Mouse (Mus musculus) colon, adult 2 months (tissue): Measurements from ENCODE around the gene Rdh16f1. TPM values are rescaled to one million over a fixed set of nuclear protein-coding genes. Genes with fewer than 3 reads are reported as not detected.

Source experiments
- polyA plus RNA-seq: library from polyadenylated mRNA; depleted of rRNA; stranded (reverse); fragments of >200 nt; gene quantifications from 2 replicates; pipeline ENCODE4 v1.2.3, GENCODE M21; 2012; rRNA removed

The Rdh16f1 gene
- 0.12 and 1.0 TPM in 2 replicates for polyA plus RNA-seq

GRCm38 (mm10) chr10:127759181-127760110, at the start of gene Rdh16f1, which contains the start of gene Rdh1:
Gene Rdh16f1, plus strand, starts transcription at chr10:127759787.
Gene Rdh1, plus strand, starts transcription at chr10:127759721.

DNA sequence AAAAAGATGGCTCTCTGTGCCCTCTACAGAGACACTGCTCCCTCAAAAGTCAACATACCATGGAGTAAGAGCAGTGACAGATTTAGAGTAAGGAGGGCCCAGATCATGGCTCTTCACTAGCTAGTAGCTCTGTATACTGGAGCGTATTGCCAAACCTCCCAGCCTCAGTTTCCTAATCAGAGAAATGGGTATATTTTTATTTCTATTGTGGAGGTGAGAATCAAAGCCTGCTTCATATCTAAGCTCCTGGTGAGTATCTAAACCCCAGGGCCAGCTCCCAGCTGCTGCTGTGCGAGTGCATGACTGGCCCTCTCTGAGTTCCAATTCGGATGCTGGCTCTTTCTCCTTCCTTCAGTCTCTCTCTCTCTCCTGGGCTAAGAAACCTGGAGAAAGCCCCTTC, 35.4 kb upstream of the Rdh16f1 start, which contains the start of gene Tac2:
Gene Tac2, plus strand, starts transcription at position 301 of the 400 bp plus-strand sequence.

GRCm38 (mm10) chr10:127739083-127739660, 20.4 kb upstream of the Rdh16f1 start, which contains the start of gene Zbtb39:
Gene Zbtb39, plus strand, starts transcription at chr10:127739538.

GRCm38 (mm10) chr10:127751548-127751947, 8.0 kb upstream of the Rdh16f1 start, which contains the start of gene Gpr182:
Gene Gpr182, minus strand, starts transcription at chr10:127751732.

GRCm38 (mm10) chr10:127776011-127776410, 16.4 kb downstream of the Rdh16f1 start, which contains the start of gene Rdh9:
Gene Rdh9, plus strand, starts transcription at chr10:127776386.

GRCm38 (mm10) chr10:127800891-127801290, 41.3 kb downstream of the Rdh16f1 start, which contains the start of gene Rdh16:
Gene Rdh16, plus strand, starts transcription at chr10:127801152.

Other genes with a start within 250 kb of the Rdh16f1 start
- gene Ndufa4l2, start 244.8 kb upstream of the Rdh16f1 start, polyA plus RNA-seq, result 8.9 and 10.9 TPM in 2 replicates
- gene Shmt2, start 237.3 kb upstream of the Rdh16f1 start, polyA plus RNA-seq, result 40.7 and 44.2 TPM in 2 replicates
- gene Nxph4, start 225.2 kb upstream of the Rdh16f1 start, polyA plus RNA-seq, result 0.10 and 0.34 TPM in 2 replicates
- gene Lrp1, start 138.6 kb upstream of the Rdh16f1 start, polyA plus RNA-seq, result 138 and 148 TPM in 2 replicates
- 65.8 and 79.3 TPM in 2 replicates for gene Stat6, start 116.8 kb upstream of the Rdh16f1 start, polyA plus RNA-seq
- 2.4 TPM in 2 replicates for gene Nemp1, start 92.9 kb upstream of the Rdh16f1 start, polyA plus RNA-seq
- gene Nab2, start 91.2 kb upstream of the Rdh16f1 start, polyA plus RNA-seq, result 14.5 and 15.4 TPM in 2 replicates
- 132 and 140 TPM in 2 replicates for gene Myo1a, start 54.6 kb upstream of the Rdh16f1 start, polyA plus RNA-seq
- not detected in 2 replicates for gene Tac2, start 35.3 kb upstream of the Rdh16f1 start, polyA plus RNA-seq
- 6.9 and 7.8 TPM in 2 replicates for gene Zbtb39, start 20.2 kb upstream of the Rdh16f1 start, polyA plus RNA-seq
- 1.7 TPM in 2 replicates for gene Gpr182, start 8.1 kb upstream of the Rdh16f1 start, polyA plus RNA-seq
- 0.21 and 0.34 TPM in 2 replicates for gene Rdh1, start 66 bp upstream of the Rdh16f1 start, polyA plus RNA-seq
- gene Rdh9, start 16.6 kb downstream of the Rdh16f1 start, polyA plus RNA-seq, result 7.8 and 13.4 TPM in 2 replicates
- gene Rdh16, start 41.4 kb downstream of the Rdh16f1 start, polyA plus RNA-seq, result 11.2 and 12.1 TPM in 2 replicates
- 0.10 and 0.49 TPM in 2 replicates for gene Rdh19, start 90.1 kb downstream of the Rdh16f1 start, polyA plus RNA-seq
- gene Rdh16f2, start 106.7 kb downstream of the Rdh16f1 start, polyA plus RNA-seq, result 0.31 and 1.4 TPM in 2 replicates
- gene Rdh7, start 129.0 kb downstream of the Rdh16f1 start, polyA plus RNA-seq, result 0.06 and 0.08 TPM in 2 replicates
- 0.27 TPM in 1 of 2 replicates, not detected in the other for gene Sdr9c7, start 138.7 kb downstream of the Rdh16f1 start, polyA plus RNA-seq
- not detected in 2 replicates for gene Hsd17b6, start 247.8 kb downstream of the Rdh16f1 start, polyA plus RNA-seq